Mouse (Mus musculus) frontal cortex, adult 2 months (tissue): ENCODE results near the gene Ss18l1. TPM values are rescaled to one million over a fixed set of nuclear protein-coding genes. Genes with fewer than 3 reads are reported as not detected.

Source experiments
- DNase-seq, 2 experiments: peaks; one replicate each; pipeline ENCODE4 v3.0.0; 2022; ENCODE audit warnings: low spot score in 1 of 2; ENCODE audit errors: extremely low spot score in 1 of 2
- polyA plus RNA-seq: library from polyadenylated mRNA; depleted of rRNA; stranded (reverse); fragments of >200 nt; gene quantifications from 2 replicates; pipeline ENCODE4 v1.2.3, GENCODE M21; 2012; rRNA removed

The Ss18l1 gene
- polyA plus RNA-seq, result 35.2 and 35.5 TPM in 2 replicates

GRCm38 (mm10) chr2:180042256-180042857 lies at the start of gene Ss18l1, which contains the start of gene Psma7:
Gene Ss18l1 (plus strand): TSS chr2:180042509.
Gene Psma7 (minus strand): TSS chr2:180042433.
- DNase-seq, result peak; percentile 72 to 88

GRCm38 (mm10) chr2:179993071-179993470 lies 49.2 kb upstream of the Ss18l1 start:
- DNase-seq, result no peak

- no peak for DNase-seq
These were observed 43.9 kb upstream of the Ss18l1 start for GRCm38 (mm10) chr2:179998431-179998830.

GRCm38 (mm10) chr2:180001635-180002034 lies 40.7 kb upstream of the Ss18l1 start:
- no peak for DNase-seq

- no peak for DNase-seq
These were observed 36.5 kb upstream of the Ss18l1 start for GRCm38 (mm10) chr2:180005656-180006351.

GRCm38 (mm10) chr2:180006352-180007017 lies 35.8 kb upstream of the Ss18l1 start:
- DNase-seq, result no peak

- DNase-seq, result no peak
These were observed 31.6 kb upstream of the Ss18l1 start for GRCm38 (mm10) chr2:180010686-180011085.

- no peak for DNase-seq
These were observed 30.9 kb upstream of the Ss18l1 start for GRCm38 (mm10) chr2:180011370-180011769.

GRCm38 (mm10) chr2:180013686-180014085 lies 28.6 kb upstream of the Ss18l1 start:
- no peak for DNase-seq

GRCm38 (mm10) chr2:180017632-180018031 lies 24.7 kb upstream of the Ss18l1 start:
- DNase-seq, result no peak

GRCm38 (mm10) chr2:180018573-180018972 lies 23.7 kb upstream of the Ss18l1 start:
- DNase-seq, result no peak

- DNase-seq, result no peak
These were observed 22.1 kb upstream of the Ss18l1 start for GRCm38 (mm10) chr2:180020091-180020661.

GRCm38 (mm10) chr2:180020919-180021318 lies 21.4 kb upstream of the Ss18l1 start:
- DNase-seq, result no peak

- no peak for DNase-seq
These were observed 19.6 kb upstream of the Ss18l1 start for GRCm38 (mm10) chr2:180022751-180023150.

- peak; percentile 96 to 99 for DNase-seq
These were observed 17.8 kb upstream of the Ss18l1 start, which contains the start of gene Lsm14b for GRCm38 (mm10) chr2:180024401-180025098. Gene Lsm14b (plus strand): TSS chr2:180024987.

- peak in 1 of 2 experiments; percentile 34 for DNase-seq
These were observed 17.0 kb upstream of the Ss18l1 start for GRCm38 (mm10) chr2:180025135-180025860.

- DNase-seq, result no peak
These were observed 16.5 kb upstream of the Ss18l1 start for GRCm38 (mm10) chr2:180025861-180026200.

GRCm38 (mm10) chr2:180027768-180028167 lies 14.5 kb upstream of the Ss18l1 start:
- no peak for DNase-seq

GRCm38 (mm10) chr2:180031270-180031669 lies 11.0 kb upstream of the Ss18l1 start:
- no peak for DNase-seq

GRCm38 (mm10) chr2:180032925-180033324 lies 9.4 kb upstream of the Ss18l1 start:
- no peak for DNase-seq
